Mouse (Mus musculus) heart, embryonic 16.5 days (tissue): ENCODE data around the gene Chn2. TPM values are rescaled to one million over a fixed set of nuclear protein-coding genes. Genes with fewer than 3 reads are reported as not detected.

Experiments
- ATAC-seq: fragments of 200-750 bp; cut with Nextera tagmentation; replicated peaks from 2 replicates; pipeline ENCODE4 v1.8.0; 2017; ENCODE audit warnings: moderate number of reproducible peaks; ENCODE audit not compliant: insufficient read depth, low FRiP score; ENCODE audit errors: extremely low read depth
- H3K27ac ChIP-seq: fragments of 300-500 bp; sonication (generic); 2 replicates; pipeline ENCODE4 v1.5.1; 2014; ENCODE audit warnings: mild to moderate bottlenecking, low read length, control low read depth, moderate library complexity
- H3K27me3 ChIP-seq: fragments of 300-500 bp; sonication (generic); 2 replicates; pipeline ENCODE4 v1.6.1; 2014; ENCODE audit warnings: low read length, mixed read lengths; ENCODE audit not compliant: control insufficient read depth, insufficient read depth
- H3K36me3 ChIP-seq: fragments of 300-500 bp; sonication (generic); 2 replicates; pipeline ENCODE4 v1.6.1; 2014; ENCODE audit not compliant: control insufficient read depth, insufficient read depth
- H3K4me1 ChIP-seq: fragments of 300-500 bp; sonication (generic); 2 replicates; pipeline ENCODE4 v1.6.1; 2014; ENCODE audit warnings: low read length, mixed read lengths; ENCODE audit not compliant: control insufficient read depth, insufficient read depth
- H3K4me2 ChIP-seq: fragments of 300-500 bp; sonication (generic); 2 replicates; pipeline ENCODE4 v1.6.1; 2014; ENCODE audit warnings: low read depth, mild to moderate bottlenecking, control low read depth, low read length
- H3K4me3 ChIP-seq: fragments of 300-500 bp; sonication (generic); 2 replicates; pipeline ENCODE4 v1.5.1; 2014; ENCODE audit warnings: mild to moderate bottlenecking, control low read depth, low read length
- H3K9ac ChIP-seq: fragments of 300-500 bp; sonication (generic); 2 replicates; pipeline ENCODE4 v1.6.1; 2014; ENCODE audit warnings: low read length, control low read depth
- H3K9me3 ChIP-seq: fragments of 300-500 bp; sonication (generic); replicated peaks from 2 replicates; pipeline ENCODE4 v1.6.1; 2016; ENCODE audit warnings: low read length; ENCODE audit not compliant: control insufficient read depth
- WGBS: fragments of 180-500 bp; shearing (Covaris S2); extraction: QIAGEN DNeasy Blood & Tissue Kit; methylation state at CpG from one replicate; pipeline ENCODE4 v1.1.7; 2014; 5-methylcytosine and 5-hydroxymethylcytosine counted together
- polyA plus RNA-seq: library from polyadenylated mRNA; unstranded; fragments of >200 nt; fragmentation: Nextera tagmentation; extraction: Ambion mirVana; gene quantifications from 2 replicates; pipeline ENCODE4 v1.2.1, GENCODE M21; 2015

Gene Chn2
- polyA plus RNA-seq, 1 experiment from 2014 or later, result 5.4 TPM

DNA sequence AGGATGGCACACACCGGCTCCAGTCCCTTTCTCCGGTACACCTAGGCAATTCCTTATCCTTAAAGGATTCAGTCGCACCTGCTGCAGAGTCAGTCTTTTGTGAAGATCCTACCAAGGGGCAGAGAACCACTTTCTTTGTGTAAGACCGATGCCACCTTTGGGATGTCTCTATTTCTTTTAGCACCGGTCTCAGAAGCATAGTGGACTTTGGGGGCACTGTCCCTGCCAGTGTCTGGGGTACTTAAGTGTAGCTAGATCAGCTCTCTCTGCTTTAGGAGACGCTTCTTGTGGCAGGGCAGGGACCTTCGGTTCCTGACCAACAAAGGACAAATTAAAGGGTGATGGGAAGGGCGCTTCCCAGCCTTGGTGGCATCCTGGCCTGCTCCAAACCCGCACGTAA is 488 bp upstream of the Chn2 start:
- H3K27ac ChIP-seq, result no peak overlapping the region; the same call in 1 of the 2 replicates
- no peak for ATAC-seq

DNA sequence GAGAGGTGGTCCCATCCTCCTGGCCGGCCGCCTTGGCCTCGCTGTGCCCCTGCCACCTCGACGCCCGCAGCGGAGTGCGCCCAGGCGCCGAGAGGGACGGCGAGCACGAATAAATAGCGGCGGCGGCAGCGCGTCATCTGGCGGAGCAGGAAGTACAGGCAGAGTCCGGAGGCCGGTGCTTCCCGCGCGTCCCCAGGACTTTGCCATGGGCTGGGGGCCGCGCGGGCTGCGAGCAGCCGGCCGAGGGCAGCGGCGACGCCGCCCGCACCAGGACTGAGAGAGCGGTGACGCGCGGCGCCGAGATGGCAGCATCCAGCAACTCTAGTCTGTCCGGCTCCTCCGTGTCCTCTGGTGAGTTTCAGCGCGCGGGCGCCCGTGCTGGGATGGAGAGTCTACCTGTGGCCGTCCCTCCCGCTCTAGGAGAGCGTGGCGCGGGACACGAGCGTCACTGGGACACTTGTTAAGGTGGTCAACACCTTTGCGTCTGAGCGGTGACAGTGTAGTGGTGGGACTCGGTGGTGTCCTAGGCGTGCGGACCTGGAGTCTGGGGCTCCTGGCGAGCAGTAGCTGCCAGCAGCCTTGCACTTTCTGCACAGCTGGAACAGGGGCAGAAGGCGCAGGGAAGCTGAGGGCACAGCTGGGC is 572 bp downstream of the Chn2 start:
- H3K4me1 ChIP-seq, result peaks cover 5% of the 10 kb centered on the region
- ATAC-seq, result peak; percentile 79
- H3K27ac ChIP-seq, result peak overlapping the region; percentile 13; the same call in 1 of the 2 replicates
- peak overlapping the region; percentile 68 for H3K4me3 ChIP-seq
- under 1% methylated on average over 62 of the region's 62 CpGs for WGBS
- H3K9me3 ChIP-seq, result no peaks in the 10 kb centered on the region; the same call in 1 of the 2 replicates
- H3K36me3 ChIP-seq, result no peaks in the 10 kb centered on the region
- peak overlapping the region; percentile 83 for H3K9ac ChIP-seq
- H3K27me3 ChIP-seq, result peaks cover 13% of the 10 kb centered on the region
- H3K4me2 ChIP-seq, result peak overlapping the region; percentile 95

More for the DNA sequence above, 488 bp upstream of the Chn2 start:
- Histone ChIP-seq H3K9ac (peak overlapping the region; percentile 83), H3K9me3 (no peaks in the 10 kb centered on the region; the same call in 1 of the 2 replicates), H3K4me3 (peak overlapping the region; percentile 68), H3K4me1 (peaks cover 5% of the 10 kb centered on the region), H3K4me2 (peak overlapping the region; percentile 95), H3K36me3 (no peaks in the 10 kb centered on the region), H3K27me3 (peaks cover 13% of the 10 kb centered on the region)
- 18% methylated on average over 10 of the region's 10 CpGs for WGBS

DNA sequence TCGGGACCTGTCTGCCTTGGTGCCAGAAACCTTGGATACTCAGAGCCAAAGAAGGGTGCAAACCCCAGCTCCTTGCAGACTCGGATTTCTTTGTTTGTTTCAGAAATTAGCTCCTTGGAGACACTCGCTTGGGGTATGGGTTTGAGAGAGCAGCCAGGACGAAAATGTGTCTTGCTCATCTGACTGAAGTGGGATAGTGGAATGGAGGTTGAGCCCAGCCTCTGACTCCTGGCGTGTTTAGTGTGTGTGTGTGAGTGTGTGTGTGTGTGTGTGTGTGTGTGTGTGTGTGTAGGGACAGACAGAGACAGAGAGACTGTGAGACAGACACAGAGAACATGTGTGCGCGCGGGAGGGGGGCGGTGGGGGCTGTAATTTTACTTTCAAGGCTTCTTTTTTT is 1.1 kb downstream of the Chn2 start:
- peaks cover 13% of the 10 kb centered on the region for H3K27me3 ChIP-seq
- no peak; the same call in 1 of the 2 replicates for ATAC-seq

DNA sequence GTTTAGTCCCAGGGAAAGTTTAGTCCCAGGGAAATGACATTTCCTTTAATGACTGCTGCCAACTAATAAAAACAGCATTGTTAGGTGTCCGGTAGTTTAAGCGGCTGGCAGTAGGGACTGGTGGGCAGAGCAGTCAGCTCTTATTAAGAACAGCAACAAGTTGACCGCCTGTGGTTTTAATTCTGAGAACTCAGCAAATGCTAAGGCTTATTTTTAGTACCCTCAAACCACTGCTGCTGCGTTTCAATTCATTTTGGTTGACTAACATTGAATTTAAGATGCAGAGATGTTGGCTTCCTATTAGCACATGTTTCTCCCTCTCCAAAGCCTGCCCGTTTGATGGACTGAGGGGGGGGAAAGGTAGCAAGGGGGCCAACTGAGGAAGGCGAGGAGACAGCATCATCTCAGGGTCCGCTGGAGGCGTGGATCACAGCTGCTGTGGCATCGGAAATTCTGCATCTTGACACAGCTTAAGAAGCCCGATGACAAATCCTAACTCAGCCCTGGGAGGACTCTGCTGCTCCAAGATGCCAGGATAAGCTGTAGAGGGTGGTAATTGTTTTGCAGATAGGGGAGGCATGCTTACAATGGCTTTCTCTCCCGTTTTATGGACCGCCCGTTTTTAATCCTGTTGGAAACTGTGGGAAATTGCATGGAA is 2.2 kb downstream of the Chn2 start:
- Histone ChIP-seq H3K9ac (no peak overlapping the region), H3K9me3 (no peaks in the 10 kb centered on the region; the same call in 1 of the 2 replicates), H3K36me3 (no peaks in the 10 kb centered on the region), H3K4me1 (peaks cover 5% of the 10 kb centered on the region), H3K27ac (no peak overlapping the region), H3K4me2 (no peak overlapping the region), H3K27me3 (peaks cover 13% of the 10 kb centered on the region), H3K4me3 (no peak overlapping the region)
- no peak for ATAC-seq
- 36% methylated on average over 13 of the region's 13 CpGs for WGBS

More for the DNA sequence above, 1.1 kb downstream of the Chn2 start:
- H3K4me2 ChIP-seq, result peak overlapping the region; percentile 95
- H3K4me3 ChIP-seq, result peak overlapping the region; percentile 68
- H3K36me3 ChIP-seq, result no peaks in the 10 kb centered on the region
- WGBS, result 22% methylated on average over 9 of the region's 9 CpGs
- H3K27ac ChIP-seq, result no peak overlapping the region
- no peaks in the 10 kb centered on the region; the same call in 1 of the 2 replicates for H3K9me3 ChIP-seq
- peaks cover 5% of the 10 kb centered on the region for H3K4me1 ChIP-seq
- peak overlapping the region; percentile 83 for H3K9ac ChIP-seq

DNA sequence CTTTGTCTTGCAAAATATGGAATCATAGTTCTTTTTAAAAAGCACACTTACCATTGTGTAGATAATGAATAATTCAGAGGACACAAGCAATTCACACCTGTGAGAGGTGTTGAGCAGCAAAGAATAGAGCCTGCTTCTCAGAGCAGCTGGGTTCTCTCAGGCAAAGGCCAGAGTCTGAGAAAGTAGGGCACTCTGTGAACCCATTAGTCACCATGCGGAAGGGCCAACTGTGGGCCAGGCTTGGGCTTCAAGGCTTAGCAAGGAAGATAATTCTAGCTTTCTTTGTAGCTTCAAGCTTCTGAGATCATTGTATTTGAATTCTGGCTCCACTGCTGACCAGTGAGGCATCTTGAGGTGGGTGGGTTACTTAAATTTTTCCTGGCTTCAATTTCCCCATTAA is 2.8 kb downstream of the Chn2 start:
- Histone ChIP-seq H3K9ac (no peak overlapping the region), H3K36me3 (no peaks in the 10 kb centered on the region), H3K4me1 (peaks cover 5% of the 10 kb centered on the region), H3K4me3 (no peak overlapping the region), H3K9me3 (no peaks in the 10 kb centered on the region; the same call in 1 of the 2 replicates), H3K27me3 (peaks cover 13% of the 10 kb centered on the region), H3K27ac (no peak overlapping the region), H3K4me2 (no peak overlapping the region)
- no peak for ATAC-seq
- 79% methylated on average over 1 of the region's 1 CpGs for WGBS

DNA sequence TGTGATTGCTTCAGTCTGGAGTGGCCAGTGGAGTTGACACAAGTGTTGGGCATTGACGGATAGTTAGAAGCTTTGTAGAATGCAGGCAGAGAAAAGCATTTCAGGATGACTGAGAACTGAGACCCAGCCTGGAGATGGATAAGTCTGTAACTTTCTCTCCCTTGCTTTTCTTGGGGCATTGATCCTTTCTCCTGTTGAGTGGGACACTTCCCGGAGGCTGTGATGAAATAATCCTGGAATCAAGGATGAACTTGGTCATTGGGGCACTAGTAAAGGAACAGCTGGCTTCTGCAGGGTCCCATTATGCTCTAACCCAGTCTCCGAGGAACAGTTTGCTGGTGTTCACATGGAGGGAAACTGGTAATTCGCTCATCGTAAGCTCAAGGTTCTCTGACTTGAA is 4.2 kb downstream of the Chn2 start:
- ATAC-seq, result no peak
- Histone ChIP-seq H3K9ac (no peak overlapping the region), H3K4me3 (no peak overlapping the region), H3K4me2 (no peak overlapping the region), H3K9me3 (no peaks in the 10 kb centered on the region), H3K4me1 (peaks cover 5% of the 10 kb centered on the region), H3K27me3 (peaks cover 8% of the 10 kb centered on the region), H3K27ac (no peak overlapping the region), H3K36me3 (no peaks in the 10 kb centered on the region)
- WGBS, result 84% methylated on average over 5 of the region's 5 CpGs

DNA sequence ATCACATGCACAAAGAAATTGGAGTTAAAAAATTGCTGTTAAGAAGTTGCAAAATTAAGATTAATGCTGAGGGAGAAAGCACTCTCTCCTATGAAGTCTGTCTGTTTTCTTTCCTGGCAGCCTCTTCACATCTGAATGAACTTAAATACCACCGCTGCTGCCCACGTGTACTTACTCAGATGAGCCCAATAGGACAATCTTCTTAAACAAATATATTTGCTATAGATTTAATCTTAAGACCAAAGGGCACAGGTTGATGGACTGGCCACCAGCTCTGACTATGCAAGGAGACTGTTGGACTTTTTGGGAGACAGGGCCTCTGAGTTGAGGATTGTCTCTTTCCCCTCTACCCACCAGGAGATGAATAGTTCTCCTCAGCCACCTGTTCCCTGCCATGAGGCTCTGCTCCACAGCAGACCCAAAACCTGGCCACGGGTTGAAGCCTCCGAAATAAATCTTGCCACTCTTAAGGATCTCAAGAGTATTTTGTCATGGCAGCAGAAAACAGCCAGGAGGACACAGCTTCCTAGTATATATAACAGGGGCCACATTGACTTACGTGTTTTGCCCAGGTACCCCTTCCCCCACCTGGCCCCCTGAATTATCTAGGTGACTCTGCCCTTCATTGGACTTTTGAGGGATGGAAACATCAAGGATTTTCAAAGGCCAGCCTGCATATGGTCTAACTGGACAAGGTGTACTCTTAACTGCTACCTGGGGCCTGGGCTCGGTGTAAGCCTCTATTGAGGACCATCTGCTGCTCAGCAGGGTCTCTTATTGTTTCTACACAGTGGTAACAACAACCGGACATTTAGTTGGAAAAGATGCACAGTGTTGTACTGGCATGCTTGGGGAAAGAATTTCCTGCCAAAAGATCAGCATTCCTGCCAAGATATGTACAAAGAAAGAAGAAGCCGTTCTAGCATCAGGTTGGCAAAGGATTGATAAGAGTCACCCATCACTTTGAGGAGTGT is 6.7 kb downstream of the Chn2 start:
- 79% methylated on average over 8 of the region's 8 CpGs for WGBS
- H3K27ac ChIP-seq, result no peak overlapping the region
- no peak overlapping the region for H3K4me3 ChIP-seq
- peaks cover 8% of the 10 kb centered on the region for H3K27me3 ChIP-seq
- ATAC-seq, result no peak
- H3K9ac ChIP-seq, result no peak overlapping the region
- H3K9me3 ChIP-seq, result no peaks in the 10 kb centered on the region
- no peak overlapping the region for H3K4me2 ChIP-seq
- H3K36me3 ChIP-seq, result no peaks in the 10 kb centered on the region
- H3K4me1 ChIP-seq, result no peaks in the 10 kb centered on the region

DNA sequence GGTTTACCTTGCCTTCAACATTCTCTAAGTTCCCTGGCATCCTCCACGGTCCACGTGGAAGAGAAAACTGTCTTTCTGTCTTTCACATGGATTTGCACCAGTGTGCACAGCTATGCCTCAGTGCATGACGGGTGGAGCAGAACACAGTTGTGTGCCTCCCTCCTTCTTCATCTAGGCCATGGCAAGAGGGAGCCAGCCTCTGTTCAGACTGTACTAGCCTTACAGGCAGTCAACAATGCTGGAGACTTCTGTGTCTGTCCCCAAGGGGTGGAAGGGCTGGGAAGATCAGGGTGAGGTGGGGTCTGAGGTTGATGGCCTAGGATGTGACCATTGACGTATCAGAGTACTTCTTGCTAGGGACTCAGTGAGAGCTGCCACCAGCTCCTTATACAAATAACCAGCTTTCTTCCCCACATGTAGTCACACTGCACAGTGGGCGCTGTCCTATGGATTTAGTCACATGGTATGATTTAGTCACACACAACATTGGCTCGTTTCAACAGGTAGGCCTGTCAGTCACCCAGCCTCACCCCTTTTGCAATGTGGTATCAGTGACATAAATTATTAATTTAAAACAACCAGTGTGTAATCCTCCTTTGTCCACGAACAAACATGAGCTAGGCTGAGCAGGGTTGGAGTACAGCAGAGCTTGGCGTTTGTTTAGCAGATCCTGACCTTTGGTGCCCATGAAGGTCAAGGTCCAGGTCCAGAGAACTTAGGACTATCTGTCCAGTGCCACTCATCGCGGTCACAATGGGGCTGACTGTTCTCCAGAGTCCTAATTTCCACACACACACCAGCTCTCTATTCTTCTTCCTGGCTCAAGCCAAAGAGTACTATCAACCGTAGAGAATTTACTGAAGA is 7.8 kb downstream of the Chn2 start:
- Histone ChIP-seq H3K36me3 (no peaks in the 10 kb centered on the region), H3K27ac (no peak overlapping the region), H3K27me3 (peaks cover 4% of the 10 kb centered on the region), H3K9me3 (no peaks in the 10 kb centered on the region), H3K4me3 (no peak overlapping the region), H3K4me1 (no peaks in the 10 kb centered on the region), H3K9ac (no peak overlapping the region), H3K4me2 (no peak overlapping the region)
- ATAC-seq, result no peak
- WGBS, result 77% methylated on average over 11 of the region's 11 CpGs
